Mouse (Mus musculus) fat pad, adult 2 months (tissue): ENCODE measurements around the gene Dll3.
"Not testable (repeated sequence)": the region's sequence is repeated elsewhere in the genome, so short reads cannot be mapped to it uniquely, and the experiment has no call there.

Experiments
- DNase-seq: peaks from one replicate; pipeline ENCODE4 v3.0.0-alpha.2; 2011; ENCODE audit warnings: low read depth, low spot score; ENCODE audit errors: extremely low read depth

Dll3 gene

GRCm38 (mm10) chr7:28262861-28263260, 39.2 kb downstream of the Dll3 start:
- DNase-seq = no peak

GRCm38 (mm10) chr7:28255476-28255875, 46.6 kb downstream of the Dll3 start:
- no peak for DNase-seq

GRCm38 (mm10) chr7:28254591-28254990, 47.4 kb downstream of the Dll3 start:
- no peak for DNase-seq

GRCm38 (mm10) chr7:28251976-28252375, 50.1 kb downstream of the Dll3 start:
- no peak for DNase-seq

GRCm38 (mm10) chr7:28248957-28249356, 53.1 kb downstream of the Dll3 start:
- no peak for DNase-seq

- DNase-seq = not testable (repeated sequence)
Measured at GRCm38 (mm10) chr7:28243943-28244342, 58.1 kb downstream of the Dll3 start.
